Mouse (Mus musculus): Measurements from ENCODE around the gene Sergef. TPM values are rescaled to one million over a fixed set of nuclear protein-coding genes. Genes with fewer than 3 reads are reported as not detected.
"Not testable (repeated sequence)": the region's sequence is repeated elsewhere in the genome, so short reads cannot be mapped to it uniquely, and the experiment has no call there.

Gene Sergef
- polyA plus RNA-seq, 1 experiment from 2014 or later = 13.4 TPM

- in situ Hi-C loops (cut with MboI; ENCODE audit: low pct_unique_long_range_greater_than_20kb) = no loop called here
- ATAC-seq (no peak), DNase-seq (ENCODE audit: low read depth, low spot score) (no peak)
- ChIA-PET CTCF (no interaction called here), POLR2A (no interaction called here)
- TF ChIP-seq CTCF (IDR thresholded peaks at IDR 0.05) = no peak
- H3K27me3 ChIP-seq = peaks cover 7% of the 10 kb centered on the region
These were observed 12.7 kb upstream of the Sergef start for GRCm38 (mm10) chr7:46652279-46652678.

DNA sequence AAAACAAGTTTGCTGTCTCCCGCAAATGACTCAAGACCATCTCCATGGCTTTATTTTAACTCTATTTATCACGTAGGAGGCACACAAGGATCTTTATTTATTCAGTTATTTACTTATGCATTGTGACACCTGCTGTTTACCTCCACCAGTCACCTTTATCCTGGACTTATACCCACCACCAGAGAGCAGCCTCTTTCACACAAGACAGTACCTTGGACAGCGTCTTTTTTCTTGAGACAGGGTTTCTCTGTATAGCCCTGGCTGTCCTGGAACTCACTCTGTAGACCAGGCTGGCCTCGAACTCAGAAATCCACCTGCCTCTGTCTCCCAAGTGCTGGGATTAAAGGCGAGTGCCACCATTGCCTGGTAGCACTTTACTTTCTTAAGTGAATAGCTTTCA lies 10.6 kb upstream of the Sergef start:
- CTCF ChIA-PET; POLR2A ChIA-PET; in situ Hi-C loops (cut with MboI; ENCODE audit: low pct_unique_long_range_greater_than_20kb): not testable (repeated sequence)

DNA sequence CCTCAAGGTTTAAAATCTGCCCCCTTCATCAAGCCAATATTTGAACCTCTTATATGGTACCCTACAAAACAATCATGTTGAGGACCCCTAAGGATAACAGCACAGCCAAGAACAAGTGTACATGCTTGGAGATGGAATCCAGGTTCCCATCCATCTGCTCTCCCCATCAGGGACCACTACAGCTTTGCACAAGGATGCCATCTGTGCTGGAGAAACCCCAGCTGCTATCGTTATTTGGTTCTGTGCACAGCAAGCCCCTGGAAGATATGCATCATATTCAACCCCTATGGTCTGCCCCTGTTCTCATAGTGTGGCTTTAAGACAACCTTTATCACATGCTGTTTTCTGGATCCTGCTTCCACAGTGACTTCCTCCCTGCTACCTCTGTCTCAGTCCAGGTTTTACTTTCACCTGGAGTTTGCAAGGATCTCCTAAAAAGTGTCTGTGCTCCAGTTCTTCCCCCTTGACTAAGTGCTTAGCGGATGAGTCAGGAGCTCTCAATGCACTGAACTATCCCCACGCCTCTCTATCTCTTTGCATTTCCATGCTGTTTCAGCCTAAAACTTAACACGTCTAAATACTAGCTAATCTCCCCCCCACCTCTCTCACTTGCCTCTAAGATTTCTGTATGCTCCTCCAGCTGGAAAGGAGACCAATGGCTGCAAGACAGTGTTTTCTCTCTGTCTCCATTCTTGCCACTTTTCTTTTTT lies 9.0 kb upstream of the Sergef start:
- ATAC-seq (no peak), DNase-seq (ENCODE audit: low read depth, low spot score) (no peak)
- CTCF ChIA-PET = interaction anchor here (1.4 kb wide), 1 partner anchor 10 kb away, joined by 5 read pairs; no protein-coding TSS in a partner anchor
- H3K27me3 ChIP-seq = peaks cover 3% of the 10 kb centered on the region
- in situ Hi-C loops (cut with MboI; ENCODE audit: low pct_unique_long_range_greater_than_20kb) = no loop called here
- no peak for TF ChIP-seq CTCF (IDR thresholded peaks at IDR 0.05)
- POLR2A ChIA-PET = no interaction called here

More for the DNA sequence above, 10.6 kb upstream of the Sergef start:
- not testable (repeated sequence) for DNase-seq (ENCODE audit: low read depth, low spot score); ATAC-seq; H3K27me3 ChIP-seq

DNA sequence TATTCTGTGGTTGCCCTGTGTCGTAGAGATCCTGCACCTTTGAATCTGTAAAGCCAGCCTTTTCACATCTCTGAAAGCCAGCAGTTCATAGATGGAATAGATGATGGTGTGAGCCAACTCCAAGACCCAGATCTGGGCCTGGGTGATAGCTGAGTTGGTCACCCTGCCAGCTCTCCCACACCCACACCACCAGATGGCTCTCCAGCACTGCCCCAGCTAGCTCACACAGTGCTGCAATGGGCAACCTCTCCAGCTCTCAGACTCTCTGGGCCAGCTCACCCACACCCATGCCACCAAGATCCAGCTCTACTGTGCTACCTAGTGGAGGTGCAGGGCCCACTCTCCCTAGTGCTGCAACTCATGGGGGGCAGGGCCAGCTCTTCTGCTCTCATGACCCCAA lies 3.6 kb upstream of the Sergef start:
- DNase-seq (ENCODE audit: low read depth, low spot score) (no peak), ATAC-seq (no peak)
- CTCF ChIA-PET = no interaction called here
- no peak for TF ChIP-seq CTCF (IDR thresholded peaks at IDR 0.05)
- POLR2A ChIA-PET = no interaction called here
- in situ Hi-C loops (cut with MboI; ENCODE audit: low pct_unique_long_range_greater_than_20kb) = no loop called here
- peaks cover 3% of the 10 kb centered on the region for H3K27me3 ChIP-seq

DNA sequence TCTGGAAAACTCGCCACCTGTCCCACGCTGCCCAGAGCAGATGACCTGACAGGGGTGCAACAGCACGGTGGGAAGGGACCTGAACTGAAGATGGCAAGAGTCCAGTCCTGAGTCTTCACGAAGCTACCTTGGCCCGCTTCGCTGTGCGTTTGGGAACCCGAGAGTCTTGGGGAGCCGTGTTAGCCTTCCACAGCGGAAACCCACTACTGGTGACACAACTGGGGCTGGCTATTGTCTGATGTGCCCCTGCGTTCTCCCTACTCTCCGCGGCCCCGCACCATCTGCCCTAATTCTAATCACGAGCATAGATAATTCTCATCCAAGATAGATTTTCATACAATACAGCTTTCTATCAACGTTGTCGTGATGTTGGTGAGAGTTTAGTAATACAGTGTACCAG lies 455 bp upstream of the Sergef start:
- POLR2A ChIA-PET = no interaction called here
- no peak for ATAC-seq
- in situ Hi-C loops (cut with MboI; ENCODE audit: low pct_unique_long_range_greater_than_20kb) = no loop called here
- CTCF ChIA-PET = interaction anchor here (1.3 to 1.5 kb wide), 3 partner anchors 10 to 27 kb away, joined by 3 read pairs; no protein-coding TSS in a partner anchor
- no peaks in the 10 kb centered on the region for H3K27me3 ChIP-seq
- no peak for TF ChIP-seq CTCF (IDR thresholded peaks at IDR 0.05)
- DNase-seq (ENCODE audit: low read depth, low spot score) = no peak

GRCm38 (mm10) chr7:46638889-46639691 lies 517 bp downstream of the Sergef start:
- POLR2A ChIA-PET = no interaction called here
- H3K27me3 ChIP-seq = no peaks in the 10 kb centered on the region
- ATAC-seq (peak; percentile 51), DNase-seq (ENCODE audit: low read depth, low spot score) (no peak)
- in situ Hi-C loops (cut with MboI; ENCODE audit: low pct_unique_long_range_greater_than_20kb) = no loop called here
- TF ChIP-seq CTCF (IDR thresholded peaks at IDR 0.05) = no peak
- CTCF ChIA-PET = interaction anchor here (0.6 to 1.8 kb wide), 4 partner anchors 9 to 75 kb away, joined by 3 to 6 read pairs (median 4); partner anchors contain the start of gene Saa3

DNA sequence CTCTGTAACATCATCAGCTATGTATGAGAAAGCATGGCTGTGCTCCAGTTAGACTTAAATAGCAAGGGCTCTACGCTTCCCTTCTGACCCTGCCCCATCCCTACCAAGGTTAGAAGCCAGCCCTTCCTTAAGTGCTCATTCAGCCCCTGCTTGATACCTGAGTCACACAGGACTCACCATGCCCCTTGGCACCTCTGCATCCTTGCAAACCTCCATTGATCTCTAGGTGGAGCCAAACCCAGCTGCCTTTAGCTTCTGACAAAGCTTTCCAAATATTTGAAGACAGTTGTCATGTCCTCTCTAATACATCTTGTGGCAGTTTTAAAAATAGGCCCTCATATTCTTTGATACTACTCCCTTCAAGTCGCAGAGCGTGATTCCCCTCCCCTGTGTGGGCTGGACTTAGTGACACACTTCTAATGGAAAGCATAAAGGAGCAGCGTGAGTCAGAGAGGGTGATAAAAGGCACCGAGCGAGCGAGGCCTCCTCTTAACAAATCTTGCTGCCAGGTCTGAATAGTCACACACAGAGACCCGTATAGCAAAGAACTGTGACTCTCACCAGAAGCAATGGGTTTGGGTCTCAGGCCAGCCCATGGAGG lies 11.1 kb downstream of the Sergef start:
- no peak for DNase-seq (ENCODE audit: low read depth, low spot score)

GRCm38 (mm10) chr7:46623979-46624378 lies 15.6 kb downstream of the Sergef start:
- TF ChIP-seq CTCF (IDR thresholded peaks at IDR 0.05) = no peak
- CTCF ChIA-PET = no interaction called here
- no peak for DNase-seq (ENCODE audit: low read depth, low spot score)
- no peak for ATAC-seq
- in situ Hi-C loops (cut with MboI; ENCODE audit: low pct_unique_long_range_greater_than_20kb) = no loop called here
- POLR2A ChIA-PET = no interaction called here
- H3K27me3 ChIP-seq = no peaks in the 10 kb centered on the region

More for the DNA sequence above, 11.1 kb downstream of the Sergef start:
- POLR2A ChIA-PET = no interaction called here
- H3K27me3 ChIP-seq = no peaks in the 10 kb centered on the region
- in situ Hi-C loops (cut with MboI; ENCODE audit: low pct_unique_long_range_greater_than_20kb) = no loop called here
- ATAC-seq = peak; percentile 49
- no peak for TF ChIP-seq CTCF (IDR thresholded peaks at IDR 0.05)
- CTCF ChIA-PET = interaction anchor here (1.0 kb wide), 1 partner anchor 13 kb away, joined by 4 read pairs; no protein-coding TSS in a partner anchor

DNA sequence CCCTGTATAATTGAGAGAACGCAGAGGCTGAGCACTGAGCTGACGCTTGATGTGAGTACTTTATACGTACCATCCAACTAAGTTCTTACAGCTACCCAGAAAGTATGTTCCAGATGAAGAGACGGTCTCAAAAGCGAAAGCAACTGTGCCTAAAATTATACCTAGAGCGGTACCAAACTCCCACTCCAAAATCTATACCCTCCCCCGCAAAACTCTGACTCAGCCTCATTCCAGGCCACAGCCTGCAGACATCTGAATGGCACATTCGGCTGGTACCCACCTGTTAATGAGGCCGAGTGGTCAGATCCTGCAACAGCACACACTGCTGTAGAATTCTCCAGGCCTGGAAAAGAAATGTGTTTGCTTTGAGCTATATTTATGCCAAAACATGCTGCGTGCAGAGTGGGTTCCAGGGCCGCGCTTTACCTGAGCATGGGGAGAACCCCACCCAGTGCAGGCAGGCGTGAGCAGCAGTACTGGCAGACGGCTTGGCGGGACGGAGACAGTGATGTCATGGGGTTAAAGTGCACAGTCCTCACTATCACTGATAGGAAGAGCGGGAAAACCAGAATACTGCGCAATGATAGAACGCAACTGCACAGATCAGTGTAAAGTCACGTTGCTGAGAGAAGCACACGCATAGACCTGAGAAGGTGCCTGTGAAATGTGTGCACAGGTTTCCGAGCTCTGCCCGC lies 21.0 kb downstream of the Sergef start:
- ATAC-seq = no peak
- TF ChIP-seq CTCF (IDR thresholded peaks at IDR 0.05) = no peak
- in situ Hi-C loops (cut with MboI; ENCODE audit: low pct_unique_long_range_greater_than_20kb) = no loop called here
- CTCF ChIA-PET = interaction anchor here (1.4 kb wide), 1 partner anchor 9 kb away, joined by 3 read pairs; no protein-coding TSS in a partner anchor
- no peaks in the 10 kb centered on the region for H3K27me3 ChIP-seq
- POLR2A ChIA-PET = no interaction called here
- no peak for DNase-seq (ENCODE audit: low read depth, low spot score)

GRCm38 (mm10) chr7:46616429-46617005 lies 23.1 kb downstream of the Sergef start:
- no peak for TF ChIP-seq CTCF (IDR thresholded peaks at IDR 0.05)
- ChIA-PET CTCF (no interaction called here), POLR2A (no interaction called here)
- no peaks in the 10 kb centered on the region for H3K27me3 ChIP-seq
- in situ Hi-C loops (cut with MboI; ENCODE audit: low pct_unique_long_range_greater_than_20kb) = no loop called here
- ATAC-seq = no peak
- no peak for DNase-seq (ENCODE audit: low read depth, low spot score)
